Mouse (Mus musculus) thymus, adult 2 months (tissue): ENCODE measurements around the gene Xrra1.

Experiments used
- CTCF ChIP-seq: fragments of 200-500 bp; IDR thresholded peaks from 2 replicates; pipeline ENCODE4 v1.5.1; 2012; ENCODE audit warnings: mild to moderate bottlenecking, control low read depth, low read length, moderate library complexity, borderline replicate concordance; ENCODE audit not compliant: control insufficient read depth, poor library complexity, insufficient read depth; ENCODE audit errors: extremely low read depth
- POLR2A ChIP-seq: fragments of 200-500 bp; IDR thresholded peaks from 2 replicates; pipeline ENCODE4 v1.6.1; 2012; ENCODE audit warnings: mild to moderate bottlenecking, low read length, control low read depth, moderate library complexity; ENCODE audit not compliant: control insufficient read depth, poor library complexity, insufficient read depth; ENCODE audit errors: extremely low read depth

DNA sequence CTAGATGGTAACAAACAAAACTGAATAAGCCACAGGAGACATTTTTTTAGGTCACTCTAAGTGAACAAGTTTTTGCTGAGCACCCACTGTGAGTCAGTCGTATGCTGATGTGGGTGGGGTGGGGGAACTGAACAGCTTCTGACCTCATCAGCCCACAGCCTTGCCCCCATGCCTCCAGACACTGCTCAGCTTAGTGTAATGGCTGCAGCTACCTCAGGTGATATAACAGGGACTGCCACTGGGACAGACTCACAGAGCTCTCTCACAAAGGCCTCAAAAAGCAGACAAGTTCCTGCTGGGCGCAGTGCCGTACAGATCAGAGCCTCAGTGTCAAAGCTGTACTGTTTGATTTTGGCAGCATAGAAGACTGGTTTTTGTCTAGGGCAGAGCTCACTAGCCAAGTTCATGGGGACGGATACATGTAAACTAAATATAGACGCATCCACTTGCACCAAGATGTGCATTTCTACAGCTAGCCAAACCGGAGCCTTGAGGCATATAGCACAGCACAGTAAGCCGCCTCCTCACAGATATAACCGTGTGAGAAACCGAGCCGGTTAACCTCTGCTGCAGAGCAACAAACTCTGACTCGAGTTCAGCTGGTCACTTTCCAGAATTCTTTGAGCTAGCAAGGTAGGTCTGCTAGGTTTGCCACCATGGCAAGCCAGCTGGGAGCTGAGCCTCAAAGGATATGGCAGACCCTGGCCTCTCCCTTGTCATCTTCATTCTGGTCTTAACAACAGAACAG is 44.2 kb downstream of the Xrra1 start:
- TF ChIP-seq POLR2A (no peak), CTCF (no peak)
